Mouse (Mus musculus) olfactory bulb, adult 2 months (tissue): ENCODE measurements around the gene Gm4553.

Source experiments
- CTCF ChIP-seq: fragments of 200-500 bp; IDR thresholded peaks from 2 replicates; pipeline ENCODE4 v1.5.1; 2012; ENCODE audit warnings: low read depth, mild to moderate bottlenecking, low read length, moderate library complexity; ENCODE audit not compliant: insufficient read depth
- POLR2A ChIP-seq: fragments of 200-500 bp; IDR thresholded peaks from 2 replicates; pipeline ENCODE4 v1.6.1; 2012; ENCODE audit warnings: mild to moderate bottlenecking, low read depth, low read length, moderate library complexity; ENCODE audit not compliant: insufficient read depth

DNA sequence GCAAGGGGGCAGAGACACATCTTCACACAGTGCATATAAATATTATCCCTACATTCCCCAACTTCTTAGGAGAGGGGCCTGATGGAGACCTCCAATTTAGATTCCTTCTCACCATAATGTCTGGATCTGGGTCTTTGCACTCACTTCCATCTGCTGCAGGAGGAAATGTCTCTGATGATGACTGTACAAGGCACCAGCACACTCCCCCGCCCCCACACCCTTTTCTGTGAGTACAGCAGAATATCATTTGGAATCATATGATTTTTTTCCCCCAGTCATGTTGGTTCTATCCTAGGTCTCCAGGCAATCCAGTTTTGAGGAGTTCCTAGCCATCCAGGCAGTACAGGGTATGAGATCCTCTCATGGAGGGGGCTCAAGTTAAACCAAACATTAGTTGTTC lies 13.1 kb upstream of the Gm4553 start:
- TF ChIP-seq CTCF (no peak), POLR2A (no peak)
